Mouse (Mus musculus): Measurements from ENCODE around the gene Thnsl2.

DNA sequence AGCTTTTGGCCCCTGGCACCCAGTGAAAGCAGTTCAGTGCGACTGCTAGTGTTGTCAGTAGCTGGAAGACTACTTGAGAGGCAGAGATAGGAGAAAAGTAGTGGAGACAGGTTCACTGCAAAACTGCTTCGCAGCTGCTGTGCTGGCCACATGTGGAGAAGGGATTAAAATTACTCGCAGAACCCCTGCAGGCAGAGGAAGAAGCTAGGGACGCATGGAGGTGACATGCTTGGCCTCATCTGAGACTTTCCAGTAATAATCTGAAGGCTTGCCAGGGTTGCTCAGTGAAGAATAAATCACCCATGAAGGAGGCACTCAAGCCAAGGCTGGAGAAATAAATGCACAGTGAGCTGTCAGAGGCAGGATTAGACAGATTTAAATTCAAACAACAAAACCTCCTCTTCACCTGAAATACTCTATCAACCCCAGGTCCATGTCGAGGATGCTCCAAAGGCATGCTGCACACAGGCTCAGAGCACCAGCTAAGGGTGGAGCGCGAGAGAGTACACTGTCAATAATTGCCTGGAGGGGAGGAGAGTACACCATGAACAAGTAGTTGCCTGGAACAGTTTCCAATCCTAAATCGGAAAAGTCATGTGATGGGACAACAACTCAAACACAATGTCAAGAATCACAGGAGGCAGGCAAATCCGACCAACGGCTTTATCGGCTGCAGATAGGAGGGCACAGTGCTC lies 32.7 kb downstream of the Thnsl2 start:
- no peak for TF ChIP-seq POLR2A (IDR thresholded peaks at IDR 0.05; ENCODE audit: insufficient read depth, low read depth, low read length)
- no peak for TF ChIP-seq CTCF (IDR thresholded peaks at IDR 0.05)
- no peak for TF ChIP-seq EP300 (IDR thresholded peaks at IDR 0.05; ENCODE audit: insufficient read depth, low read depth, low read length)
